Mouse (Mus musculus): ENCODE measurements around the gene Clpx. TPM values are rescaled to one million over a fixed set of nuclear protein-coding genes. Genes with fewer than 3 reads are reported as not detected.

Gene Clpx
- total RNA-seq, 1 experiment, result 24.1 TPM

GRCm38 (mm10) chr9:65308011-65308410 lies 14.0 kb downstream of the Clpx start:
- DNase-seq (ENCODE audit: low read depth, low spot score), result no peak
- Histone ChIP-seq H3K27ac (ENCODE audit: insufficient read depth, low read depth, low read length, poor library complexity, severe bottlenecking) (no peak overlapping the region), H3K4me1 (ENCODE audit: control insufficient read depth in 2 of 2, insufficient read depth in 2 of 2, low read length in 2 of 2, poor library complexity in 1 of 2) (no peaks in the 10 kb centered on the region), H3K36me3 (ENCODE audit: control insufficient read depth, insufficient read depth, low read length, poor library complexity, severe bottlenecking) (peaks cover 13% of the 10 kb centered on the region), H3K9me3 (ENCODE audit: control insufficient read depth, insufficient read depth, low read depth, low read length) (no peaks in the 10 kb centered on the region), H3K4me3 (ENCODE audit: insufficient read depth in 1 of 2, low read depth in 1 of 2, low read length in 2 of 2, poor library complexity in 1 of 2, severe bottlenecking in 1 of 2) (no peak overlapping the region), H3K9ac (ENCODE audit: insufficient read depth, low read depth, low read length, poor library complexity, severe bottlenecking) (no peak overlapping the region)
- in situ Hi-C loops (cut with MboI; ENCODE audit: low sequenced_read_pairs in 2 of 2, unreplicated experiment in 2 of 2), result no loop called here
- TF ChIP-seq MAFK (IDR thresholded peaks at IDR 0.05; ENCODE audit: insufficient read depth, low read depth, low read length), result no peak
- no peak for TF ChIP-seq HCFC1 (IDR thresholded peaks at IDR 0.05; ENCODE audit: borderline replicate concordance, insufficient read depth, low read length)
- TF ChIP-seq ZNF384 (IDR thresholded peaks at IDR 0.05; ENCODE audit: low read depth, low read length), result no peak
- no peak for TF ChIP-seq ZC3H11A (IDR thresholded peaks at IDR 0.05; ENCODE audit: borderline replicate concordance, low read depth, low read length)
- TF ChIP-seq CHD2 (IDR thresholded peaks at IDR 0.05; ENCODE audit: low read depth, low read length), result no peak

GRCm38 (mm10) chr9:65312669-65313357 lies 18.8 kb downstream of the Clpx start:
- Histone ChIP-seq H3K4me1 (ENCODE audit: control insufficient read depth in 2 of 2, insufficient read depth in 2 of 2, low read length in 2 of 2, poor library complexity in 1 of 2) (no peaks in the 10 kb centered on the region), H3K36me3 (ENCODE audit: control insufficient read depth, insufficient read depth, low read length, poor library complexity, severe bottlenecking) (peaks cover 13% of the 10 kb centered on the region), H3K9ac (ENCODE audit: insufficient read depth, low read depth, low read length, poor library complexity, severe bottlenecking) (no peak overlapping the region), H3K27ac (ENCODE audit: insufficient read depth, low read depth, low read length, poor library complexity, severe bottlenecking) (no peak overlapping the region), H3K4me3 (ENCODE audit: insufficient read depth in 1 of 2, low read depth in 1 of 2, low read length in 2 of 2, poor library complexity in 1 of 2, severe bottlenecking in 1 of 2) (no peak overlapping the region), H3K9me3 (ENCODE audit: control insufficient read depth, insufficient read depth, low read depth, low read length) (no peaks in the 10 kb centered on the region)
- in situ Hi-C loops (cut with MboI; ENCODE audit: low sequenced_read_pairs in 2 of 2, unreplicated experiment in 2 of 2), result no loop called here
- no peak for DNase-seq (ENCODE audit: low read depth, low spot score)
- TF ChIP-seq HCFC1 (IDR thresholded peaks at IDR 0.05; ENCODE audit: borderline replicate concordance, insufficient read depth, low read length), result no peak
- TF ChIP-seq CHD2 (IDR thresholded peaks at IDR 0.05; ENCODE audit: low read depth, low read length), result no peak
- TF ChIP-seq MAFK (IDR thresholded peaks at IDR 0.05; ENCODE audit: insufficient read depth, low read depth, low read length), result no peak
- no peak for TF ChIP-seq ZC3H11A (IDR thresholded peaks at IDR 0.05; ENCODE audit: borderline replicate concordance, low read depth, low read length)
- TF ChIP-seq ZNF384 (IDR thresholded peaks at IDR 0.05; ENCODE audit: low read depth, low read length), result no peak

GRCm38 (mm10) chr9:65313846-65314245 lies 19.8 kb downstream of the Clpx start:
- peaks cover 10% of the 10 kb centered on the region for H3K36me3 ChIP-seq (ENCODE audit: control insufficient read depth, insufficient read depth, low read length, poor library complexity, severe bottlenecking)
- TF ChIP-seq HCFC1 (IDR thresholded peaks at IDR 0.05; ENCODE audit: borderline replicate concordance, insufficient read depth, low read length), result no peak
- TF ChIP-seq CHD2 (IDR thresholded peaks at IDR 0.05; ENCODE audit: low read depth, low read length), result no peak
- no peak for TF ChIP-seq ZC3H11A (IDR thresholded peaks at IDR 0.05; ENCODE audit: borderline replicate concordance, low read depth, low read length)
- no peak for TF ChIP-seq MAFK (IDR thresholded peaks at IDR 0.05; ENCODE audit: insufficient read depth, low read depth, low read length)
- no peak for TF ChIP-seq ZNF384 (IDR thresholded peaks at IDR 0.05; ENCODE audit: low read depth, low read length)

DNA sequence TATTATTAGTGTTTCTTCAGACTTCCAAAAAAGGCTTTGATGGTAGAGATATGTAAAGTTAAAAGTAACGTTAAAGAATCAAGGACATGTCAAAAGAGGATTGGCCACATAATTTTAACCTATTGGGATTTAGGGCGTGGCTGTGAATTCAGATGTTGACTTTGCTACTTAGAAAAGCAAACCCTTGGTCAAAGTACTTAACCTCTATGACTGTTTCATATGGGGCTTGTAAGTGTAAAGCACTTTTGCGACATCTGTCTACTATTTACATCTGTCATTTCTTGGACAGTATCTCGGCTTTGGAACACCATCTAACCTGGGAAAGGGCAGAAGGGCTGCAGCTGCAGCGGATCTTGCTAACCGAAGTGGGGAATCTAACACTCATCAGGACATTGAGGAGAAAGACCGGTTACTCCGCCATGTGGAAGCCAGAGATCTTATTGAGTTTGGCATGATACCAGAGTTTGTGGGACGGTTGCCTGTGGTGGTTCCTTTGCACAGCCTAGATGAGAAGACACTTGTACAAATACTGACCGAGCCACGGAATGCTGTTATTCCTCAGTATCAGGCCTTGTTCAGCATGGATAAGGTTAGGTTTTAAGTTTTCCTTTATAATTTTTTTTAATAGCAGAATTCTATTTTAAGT lies 28.3 kb downstream of the Clpx start:
- no peak overlapping the region for H3K27ac ChIP-seq (ENCODE audit: insufficient read depth, low read depth, low read length, poor library complexity, severe bottlenecking)
- DNase-seq (ENCODE audit: low read depth, low spot score), result no peak
- H3K9ac ChIP-seq (ENCODE audit: insufficient read depth, low read depth, low read length, poor library complexity, severe bottlenecking), result no peak overlapping the region
- TF ChIP-seq MAFK (IDR thresholded peaks at IDR 0.05; ENCODE audit: insufficient read depth, low read depth, low read length) (no peak), CHD2 (IDR thresholded peaks at IDR 0.05; ENCODE audit: low read depth, low read length) (no peak), ZNF384 (IDR thresholded peaks at IDR 0.05; ENCODE audit: low read depth, low read length) (no peak), ZC3H11A (IDR thresholded peaks at IDR 0.05; ENCODE audit: borderline replicate concordance, low read depth, low read length) (no peak), HCFC1 (IDR thresholded peaks at IDR 0.05; ENCODE audit: borderline replicate concordance, insufficient read depth, low read length) (no peak)
- peaks cover 4% of the 10 kb centered on the region for H3K36me3 ChIP-seq (ENCODE audit: control insufficient read depth, insufficient read depth, low read length, poor library complexity, severe bottlenecking)
- in situ Hi-C loops (cut with MboI; ENCODE audit: low sequenced_read_pairs in 2 of 2, unreplicated experiment in 2 of 2), result no loop called here
- H3K9me3 ChIP-seq (ENCODE audit: control insufficient read depth, insufficient read depth, low read depth, low read length), result no peaks in the 10 kb centered on the region
- H3K4me3 ChIP-seq (ENCODE audit: insufficient read depth in 1 of 2, low read depth in 1 of 2, low read length in 2 of 2, poor library complexity in 1 of 2, severe bottlenecking in 1 of 2), result no peak overlapping the region
- H3K4me1 ChIP-seq (ENCODE audit: control insufficient read depth in 2 of 2, insufficient read depth in 2 of 2, low read length in 2 of 2, poor library complexity in 1 of 2), result peaks cover 0 to 2% of the 10 kb centered on the region in 2 experiments; a peak in 1 of 4 replicates

More at GRCm38 (mm10) chr9:65313846-65314245, 19.8 kb downstream of the Clpx start:
- Histone ChIP-seq H3K4me1 (ENCODE audit: control insufficient read depth in 2 of 2, insufficient read depth in 2 of 2, low read length in 2 of 2, poor library complexity in 1 of 2) (no peaks in the 10 kb centered on the region), H3K9ac (ENCODE audit: insufficient read depth, low read depth, low read length, poor library complexity, severe bottlenecking) (no peak overlapping the region), H3K27ac (ENCODE audit: insufficient read depth, low read depth, low read length, poor library complexity, severe bottlenecking) (no peak overlapping the region), H3K4me3 (ENCODE audit: insufficient read depth in 1 of 2, low read depth in 1 of 2, low read length in 2 of 2, poor library complexity in 1 of 2, severe bottlenecking in 1 of 2) (no peak overlapping the region), H3K9me3 (ENCODE audit: control insufficient read depth, insufficient read depth, low read depth, low read length) (no peaks in the 10 kb centered on the region)
- DNase-seq (ENCODE audit: low read depth, low spot score), result no peak
- in situ Hi-C loops (cut with MboI; ENCODE audit: low sequenced_read_pairs in 2 of 2, unreplicated experiment in 2 of 2), result no loop called here

All from ES-E14 (cell line).